Mouse (Mus musculus) kidney, adult 2 months (tissue): ENCODE measurements around the gene Ctu1.

Experiments
- CTCF ChIP-seq: fragments of 200-500 bp; conservative IDR thresholded peaks from 2 replicates; pipeline ENCODE4 v1.5.1; 2011; ENCODE audit warnings: low read depth, mild to moderate bottlenecking, control low read depth, low read length, moderate library complexity, mixed read lengths; ENCODE audit not compliant: insufficient read depth, insufficient read length
- POLR2A ChIP-seq: fragments of 200-500 bp; IDR thresholded peaks from one replicate; pipeline ENCODE4 v1.6.1; 2011; ENCODE audit warnings: low read depth, low read length, control low read depth

GRCm38 (mm10) chr7:43625065-43625464, 46.8 kb upstream of the Ctu1 start:
- TF ChIP-seq CTCF (no peak), POLR2A (no peak)
